Mouse (Mus musculus) adrenal gland, postnatal 4 days (tissue): Measurements from ENCODE around the gene Fcna. TPM values are rescaled to one million over a fixed set of nuclear protein-coding genes. Genes with fewer than 3 reads are reported as not detected.
A peak's percentile ranks its signal among the peaks of the same experiment; 100 is the strongest.

Experiments
- DNase-seq, 2 experiments: peaks; one replicate each; pipeline ENCODE4 v3.0.0; 2021 to 2022; ENCODE audit warnings: low spot score in 2 of 2, mixed read lengths in 2 of 2
- total RNA-seq, 2 experiments: library from RNA; stranded (reverse); gene quantifications; 2 replicates each; pipeline ENCODE4 v1.2.3; 2021

Fcna gene
- total RNA-seq, 2 experiments from 2014 or later, result 10.2 to 14.4 TPM

- no peak for DNase-seq
These were observed 11.4 kb downstream of the Fcna start for GRCm38 (mm10) chr2:25616398-25616797.

GRCm38 (mm10) chr2:25608671-25609070, 19.2 kb downstream of the Fcna start:
- no peak for DNase-seq

- peak; percentile 68 to 78 for DNase-seq
These were observed 19.8 kb downstream of the Fcna start, which contains the start of gene Rabl6 for GRCm38 (mm10) chr2:25607761-25608622. Rabl6 (minus strand) TSS chr2:25608521.

GRCm38 (mm10) chr2:25602526-25602925, 25.3 kb downstream of the Fcna start:
- no peak for DNase-seq

- no peak for DNase-seq
These were observed 27.8 kb downstream of the Fcna start for GRCm38 (mm10) chr2:25600037-25600436.

GRCm38 (mm10) chr2:25598749-25599148, 29.1 kb downstream of the Fcna start:
- DNase-seq, result no peak

- DNase-seq, result no peak
These were observed 30.9 kb downstream of the Fcna start for GRCm38 (mm10) chr2:25596765-25597510.

- DNase-seq, result no peak
These were observed 36.0 kb downstream of the Fcna start for GRCm38 (mm10) chr2:25591863-25592262.

- DNase-seq, result no peak
These were observed 39.5 kb downstream of the Fcna start for GRCm38 (mm10) chr2:25588227-25588907.

- no peak for DNase-seq
These were observed 40.5 kb downstream of the Fcna start for GRCm38 (mm10) chr2:25587290-25587689.

GRCm38 (mm10) chr2:25585601-25586000, 42.2 kb downstream of the Fcna start:
- no peak for DNase-seq

- no peak for DNase-seq
These were observed 43.0 kb downstream of the Fcna start for GRCm38 (mm10) chr2:25584856-25585255.

GRCm38 (mm10) chr2:25584152-25584551, 43.7 kb downstream of the Fcna start:
- DNase-seq, result no peak

- DNase-seq, result no peak
These were observed 44.3 kb downstream of the Fcna start for GRCm38 (mm10) chr2:25583571-25583970.

GRCm38 (mm10) chr2:25583120-25583481, 44.7 kb downstream of the Fcna start:
- no peak for DNase-seq

GRCm38 (mm10) chr2:25582466-25583119, 45.2 kb downstream of the Fcna start:
- no peak for DNase-seq

GRCm38 (mm10) chr2:25581901-25582301, 45.9 kb downstream of the Fcna start:
- no peak for DNase-seq

GRCm38 (mm10) chr2:25581294-25581864, 46.5 kb downstream of the Fcna start, which contains the start of gene Ajm1:
Ajm1 (minus strand) TSS chr2:25581757.
- DNase-seq, result no peak

- no peak for DNase-seq
These were observed 47.2 kb downstream of the Fcna start for GRCm38 (mm10) chr2:25580621-25581101.

- no peak for DNase-seq
These were observed 47.9 kb downstream of the Fcna start for GRCm38 (mm10) chr2:25579737-25580460.
